Mouse (Mus musculus): ENCODE results near the gene Rtca. TPM values are rescaled to one million over a fixed set of nuclear protein-coding genes. Genes with fewer than 3 reads are reported as not detected.

Gene Rtca
- polyA plus RNA-seq, 1 experiment, result 17.5 TPM

DNA sequence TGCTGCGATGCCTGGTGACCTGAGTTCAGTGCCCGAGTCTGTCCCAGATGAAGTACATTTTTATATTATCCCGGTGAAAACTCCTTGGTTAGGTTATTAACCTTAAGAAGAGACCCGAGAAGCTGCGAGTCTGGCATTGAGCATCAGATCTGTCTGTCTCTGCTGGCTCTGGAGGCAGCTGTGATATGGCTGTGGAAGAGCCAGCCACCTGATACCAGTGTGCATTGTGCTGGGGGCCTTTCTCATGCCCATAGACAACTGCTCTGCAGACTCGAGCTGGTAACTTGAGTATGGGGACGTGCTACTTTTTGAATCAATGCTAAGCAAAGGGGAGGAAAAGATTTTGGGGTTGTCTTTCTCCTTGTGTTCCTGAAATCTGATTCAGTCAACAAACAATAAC, 30.7 kb downstream of the Rtca start:
- no peak for TF ChIP-seq CTCF (IDR thresholded peaks at IDR 0.05; ENCODE audit: extremely low read depth, insufficient read depth, insufficient read length, insufficient replicate concordance)
- TF ChIP-seq POLR2A (IDR thresholded peaks at IDR 0.05; ENCODE audit: low read depth, low read length), result no peak

DNA sequence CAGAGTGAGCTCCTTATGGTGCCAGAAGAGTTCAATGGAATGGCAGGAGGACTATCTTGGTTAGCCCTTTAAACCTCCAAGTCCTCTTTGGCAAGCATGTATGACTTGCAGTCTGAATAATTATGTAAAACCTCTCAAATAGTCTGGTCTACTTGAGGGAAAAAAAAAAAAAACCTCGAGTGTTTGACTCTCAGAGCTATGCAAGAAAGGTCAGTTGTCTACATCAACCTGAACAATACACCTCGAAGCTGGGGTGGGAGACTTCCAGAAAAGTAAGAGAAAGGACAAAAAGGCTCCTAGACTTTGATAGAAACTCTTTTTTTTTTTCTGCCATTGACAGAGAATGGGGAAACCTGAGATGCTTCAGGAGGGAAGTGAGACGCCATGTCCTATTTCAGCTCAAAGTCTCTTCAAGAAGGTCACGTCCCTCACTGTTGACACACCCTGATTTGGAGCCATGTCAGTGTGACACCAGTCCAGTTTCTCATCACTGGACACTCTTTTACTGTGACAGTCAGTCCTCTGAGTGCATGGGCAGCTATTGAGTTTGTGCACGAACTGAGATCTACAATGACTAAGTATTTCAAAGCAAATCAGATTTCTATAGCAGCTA, 31.2 kb downstream of the Rtca start:
- Histone ChIP-seq H3K4me1 (ENCODE audit: control insufficient read depth, insufficient read depth, insufficient read length) (no peaks in the 10 kb centered on the region), H3K27me3 (ENCODE audit: control insufficient read depth, insufficient read depth, low read length) (no peaks in the 10 kb centered on the region), H3K27ac (ENCODE audit: insufficient read depth, low read length) (no peak overlapping the region), H3K36me3 (ENCODE audit: control insufficient read depth, insufficient read depth, low read length) (no peaks in the 10 kb centered on the region), H3K4me3 (ENCODE audit: extremely low read depth, insufficient read depth, insufficient read length) (no peak overlapping the region)
- no peak for DNase-seq (ENCODE audit: low read depth in 1 of 2, low spot score in 2 of 2)
- 62% methylated on average over 5 of the region's 5 CpGs for WGBS
- no peak for TF ChIP-seq CTCF (IDR thresholded peaks at IDR 0.05; ENCODE audit: extremely low read depth, insufficient read depth, insufficient read length, insufficient replicate concordance)
- no peak for TF ChIP-seq POLR2A (IDR thresholded peaks at IDR 0.05; ENCODE audit: low read depth, low read length)

More for the DNA sequence above, 30.7 kb downstream of the Rtca start:
- no peak for DNase-seq (ENCODE audit: low read depth in 1 of 2, low spot score in 2 of 2)
- Histone ChIP-seq H3K4me1 (ENCODE audit: control insufficient read depth, insufficient read depth, insufficient read length) (no peaks in the 10 kb centered on the region), H3K27me3 (ENCODE audit: control insufficient read depth, insufficient read depth, low read length) (no peaks in the 10 kb centered on the region), H3K4me3 (ENCODE audit: extremely low read depth, insufficient read depth, insufficient read length) (no peak overlapping the region), H3K36me3 (ENCODE audit: control insufficient read depth, insufficient read depth, low read length) (no peaks in the 10 kb centered on the region), H3K27ac (ENCODE audit: insufficient read depth, low read length) (no peak overlapping the region)
- 93% methylated on average over 7 of the region's 7 CpGs for WGBS

DNA sequence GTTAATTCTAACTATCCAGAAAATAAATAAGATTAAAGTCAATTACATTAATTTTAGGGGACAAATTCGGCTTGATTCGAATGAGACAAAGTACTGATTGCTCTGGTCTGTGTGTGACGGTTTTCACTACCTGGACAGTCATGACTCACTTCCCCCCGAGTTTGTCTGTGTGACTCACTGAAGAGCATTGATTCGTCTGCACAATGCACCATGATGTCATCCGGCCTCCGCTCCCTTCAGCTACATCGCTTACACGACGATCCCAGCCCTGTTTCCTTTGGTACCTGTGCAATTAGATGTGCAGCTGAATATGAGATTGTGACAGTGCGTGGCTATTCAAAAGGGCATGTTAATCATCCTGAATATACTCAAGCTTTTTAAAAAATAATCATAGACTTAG, 33.4 kb downstream of the Rtca start:
- no peak for DNase-seq (ENCODE audit: low read depth in 1 of 2, low spot score in 2 of 2)
- WGBS, result 73% methylated on average over 11 of the region's 11 CpGs
- TF ChIP-seq POLR2A (IDR thresholded peaks at IDR 0.05; ENCODE audit: low read depth, low read length) (no peak), CTCF (IDR thresholded peaks at IDR 0.05; ENCODE audit: extremely low read depth, insufficient read depth, insufficient read length, insufficient replicate concordance) (no peak)
- no peaks in the 10 kb centered on the region for H3K4me1 ChIP-seq (ENCODE audit: control insufficient read depth, insufficient read depth, insufficient read length)
- no peak overlapping the region for H3K27ac ChIP-seq (ENCODE audit: insufficient read depth, low read length)
- no peaks in the 10 kb centered on the region for H3K27me3 ChIP-seq (ENCODE audit: control insufficient read depth, insufficient read depth, low read length)
- no peaks in the 10 kb centered on the region for H3K36me3 ChIP-seq (ENCODE audit: control insufficient read depth, insufficient read depth, low read length)
- H3K4me3 ChIP-seq (ENCODE audit: extremely low read depth, insufficient read depth, insufficient read length), result no peak overlapping the region

DNA sequence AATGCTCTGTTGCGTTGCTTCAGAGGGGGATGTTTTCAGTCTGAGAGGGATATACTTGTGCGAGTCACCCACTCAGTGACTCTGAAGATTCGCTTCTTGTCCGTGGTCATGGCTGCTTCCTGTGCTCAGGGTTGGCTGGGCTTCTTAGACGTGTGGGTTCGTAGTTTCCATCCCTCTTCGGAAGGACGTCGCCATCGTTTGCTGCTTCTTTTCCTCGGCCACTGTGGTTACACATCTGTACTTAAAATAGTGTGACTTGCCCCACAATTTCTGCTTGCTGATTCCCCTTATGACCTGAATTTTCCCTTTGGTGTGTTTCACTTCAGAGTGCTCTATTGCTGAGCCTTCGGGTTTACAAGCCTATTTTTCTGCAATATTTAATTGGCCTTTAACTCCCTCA, 42.3 kb downstream of the Rtca start:
- 16% methylated on average over 12 of the region's 12 CpGs for WGBS
- Histone ChIP-seq H3K4me3 (ENCODE audit: extremely low read depth, insufficient read depth, insufficient read length) (no peak overlapping the region), H3K27me3 (ENCODE audit: control insufficient read depth, insufficient read depth, low read length) (no peaks in the 10 kb centered on the region), H3K27ac (ENCODE audit: insufficient read depth, low read length) (no peak overlapping the region), H3K4me1 (ENCODE audit: control insufficient read depth, insufficient read depth, insufficient read length) (peaks cover 3% of the 10 kb centered on the region; the same call in 1 of the 2 replicates), H3K36me3 (ENCODE audit: control insufficient read depth, insufficient read depth, low read length) (no peaks in the 10 kb centered on the region)
- DNase-seq (ENCODE audit: low read depth in 1 of 2, low spot score in 2 of 2), result peak; percentile 8 to 34
- TF ChIP-seq POLR2A (IDR thresholded peaks at IDR 0.05; ENCODE audit: low read depth, low read length) (no peak), CTCF (IDR thresholded peaks at IDR 0.05; ENCODE audit: extremely low read depth, insufficient read depth, insufficient read length, insufficient replicate concordance) (no peak)

DNA sequence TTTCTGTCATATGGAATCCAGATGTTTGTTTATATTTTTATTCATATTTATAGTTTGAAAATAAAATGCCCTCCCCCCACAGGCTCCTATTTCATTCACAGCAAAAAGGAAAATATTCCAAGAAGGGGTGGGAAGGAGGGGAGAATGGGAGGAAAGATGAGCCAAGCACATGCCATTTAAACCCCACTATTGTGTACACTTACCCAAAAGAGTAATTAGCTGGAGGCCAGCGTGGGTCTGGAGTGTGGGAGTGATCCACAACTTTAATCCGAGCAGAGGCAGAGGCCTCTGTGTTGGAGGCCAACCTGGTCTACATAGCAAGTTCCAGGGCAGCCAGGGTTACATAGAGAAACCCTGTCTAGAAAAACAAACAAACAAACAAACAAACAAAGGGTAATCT, 43.7 kb downstream of the Rtca start:
- no peaks in the 10 kb centered on the region for H3K36me3 ChIP-seq (ENCODE audit: control insufficient read depth, insufficient read depth, low read length)
- WGBS, result 90% methylated on average over 2 of the region's 2 CpGs
- no peaks in the 10 kb centered on the region for H3K27me3 ChIP-seq (ENCODE audit: control insufficient read depth, insufficient read depth, low read length)
- peaks cover 3% of the 10 kb centered on the region; the same call in 1 of the 2 replicates for H3K4me1 ChIP-seq (ENCODE audit: control insufficient read depth, insufficient read depth, insufficient read length)
- no peak for DNase-seq (ENCODE audit: low read depth in 1 of 2, low spot score in 2 of 2)
- H3K27ac ChIP-seq (ENCODE audit: insufficient read depth, low read length), result no peak overlapping the region
- TF ChIP-seq POLR2A (IDR thresholded peaks at IDR 0.05; ENCODE audit: low read depth, low read length) (no peak), CTCF (IDR thresholded peaks at IDR 0.05; ENCODE audit: extremely low read depth, insufficient read depth, insufficient read length, insufficient replicate concordance) (no peak)
- H3K4me3 ChIP-seq (ENCODE audit: extremely low read depth, insufficient read depth, insufficient read length), result no peak overlapping the region

DNA sequence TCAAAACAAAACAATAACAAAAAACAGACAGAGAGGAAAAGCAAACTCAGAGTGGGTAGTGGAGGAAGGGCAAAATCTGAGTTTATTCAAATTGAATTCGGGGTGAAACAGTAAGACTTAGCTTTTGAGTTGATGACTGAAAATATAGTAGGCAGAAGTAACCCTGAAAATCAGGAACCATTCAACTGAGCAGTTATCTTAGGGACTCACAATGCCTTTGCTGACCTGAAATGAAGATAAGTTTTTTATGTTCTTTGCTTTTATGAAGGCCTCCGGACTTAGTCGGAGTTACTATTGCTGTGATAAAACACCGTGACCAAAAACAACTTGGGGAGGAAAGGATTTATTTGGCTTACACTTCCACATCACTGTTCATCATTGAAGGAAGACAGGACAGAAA, 47.0 kb downstream of the Rtca start:
- TF ChIP-seq CTCF (IDR thresholded peaks at IDR 0.05; ENCODE audit: extremely low read depth, insufficient read depth, insufficient read length, insufficient replicate concordance), result no peak
- TF ChIP-seq POLR2A (IDR thresholded peaks at IDR 0.05; ENCODE audit: low read depth, low read length), result no peak

DNA sequence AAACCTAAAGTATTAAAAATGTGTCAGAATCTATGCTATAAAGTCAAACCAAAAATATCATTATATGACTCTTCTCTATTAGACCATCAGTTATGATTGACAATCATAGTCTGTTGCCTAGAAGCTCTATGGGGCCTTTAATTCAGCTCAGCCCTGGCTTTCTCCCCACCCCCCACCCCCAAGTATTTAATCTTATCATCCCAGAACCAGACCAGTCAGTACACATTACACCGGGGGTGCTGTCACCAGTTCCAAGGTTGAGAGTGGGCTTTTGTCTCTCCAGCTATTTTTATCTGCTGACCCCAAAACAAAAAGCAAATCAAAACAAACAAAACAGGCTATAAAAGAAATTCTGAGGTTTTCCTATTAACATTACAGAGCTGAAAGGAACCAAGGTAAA, 53.5 kb downstream of the Rtca start:
- no peak for DNase-seq (ENCODE audit: low read depth in 1 of 2, low spot score in 2 of 2)
- no peaks in the 10 kb centered on the region for H3K4me1 ChIP-seq (ENCODE audit: control insufficient read depth, insufficient read depth, insufficient read length)
- H3K27ac ChIP-seq (ENCODE audit: insufficient read depth, low read length), result no peak overlapping the region
- H3K4me3 ChIP-seq (ENCODE audit: extremely low read depth, insufficient read depth, insufficient read length), result no peak overlapping the region
- no peaks in the 10 kb centered on the region for H3K36me3 ChIP-seq (ENCODE audit: control insufficient read depth, insufficient read depth, low read length)
- TF ChIP-seq CTCF (IDR thresholded peaks at IDR 0.05; ENCODE audit: extremely low read depth, insufficient read depth, insufficient read length, insufficient replicate concordance) (no peak), POLR2A (IDR thresholded peaks at IDR 0.05; ENCODE audit: low read depth, low read length) (no peak)
- WGBS, result 76% methylated on average over 1 of the region's 1 CpGs
- H3K27me3 ChIP-seq (ENCODE audit: control insufficient read depth, insufficient read depth, low read length), result no peaks in the 10 kb centered on the region

More for the DNA sequence above, 47.0 kb downstream of the Rtca start:
- no peak for DNase-seq (ENCODE audit: low read depth in 1 of 2, low spot score in 2 of 2)
- WGBS, result 78% methylated on average over 4 of the region's 4 CpGs
- Histone ChIP-seq H3K27me3 (ENCODE audit: control insufficient read depth, insufficient read depth, low read length) (no peaks in the 10 kb centered on the region), H3K4me3 (ENCODE audit: extremely low read depth, insufficient read depth, insufficient read length) (no peak overlapping the region), H3K36me3 (ENCODE audit: control insufficient read depth, insufficient read depth, low read length) (no peaks in the 10 kb centered on the region), H3K27ac (ENCODE audit: insufficient read depth, low read length) (no peak overlapping the region), H3K4me1 (ENCODE audit: control insufficient read depth, insufficient read depth, insufficient read length) (peaks cover 3% of the 10 kb centered on the region; the same call in 1 of the 2 replicates)

All from spleen, adult 2 months (tissue).